Mouse (Mus musculus): ENCODE data around the gene Cd19. TPM values are rescaled to one million over a fixed set of nuclear protein-coding genes. Genes with fewer than 3 reads are reported as not detected.
"Not testable (repeated sequence)": the region's sequence is repeated elsewhere in the genome, so short reads cannot be mapped to it uniquely, and the experiment has no call there.

Gene Cd19
- polyA plus RNA-seq, 1 experiment from 2014 or later = not detected

DNA sequence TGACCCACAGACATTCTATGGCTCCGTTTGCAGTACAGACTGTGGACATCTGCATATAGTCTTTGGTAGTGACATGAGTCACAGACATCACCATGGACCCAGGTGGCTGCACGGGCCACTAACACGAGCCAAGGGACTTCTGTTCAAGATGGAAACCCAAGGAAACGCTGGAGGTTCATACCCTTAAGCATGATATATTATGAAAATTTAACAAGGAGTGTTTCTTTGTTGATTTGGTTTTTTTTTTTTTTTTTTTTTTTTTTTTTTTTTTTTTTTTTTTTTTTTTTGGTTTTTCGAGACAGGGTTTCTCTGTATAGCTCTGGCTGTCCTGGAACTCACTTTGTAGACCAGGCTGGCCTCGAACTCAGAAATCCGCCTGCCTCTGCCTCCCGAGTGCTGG, 12.2 kb downstream of the Cd19 start:
- H3K4me3 ChIP-seq; H3K4me1 ChIP-seq; H3K9me3 ChIP-seq; H3K4me2 ChIP-seq; H3K36me3 ChIP-seq; H3K27me3 ChIP-seq; ATAC-seq (ENCODE audit: borderline replicate concordance, extremely low read depth, low FRiP score, low TSS enrichment); H3K9ac ChIP-seq; H3K27ac ChIP-seq: not testable (repeated sequence)
- 66% methylated on average over 8 of the region's 8 CpGs for WGBS

DNA sequence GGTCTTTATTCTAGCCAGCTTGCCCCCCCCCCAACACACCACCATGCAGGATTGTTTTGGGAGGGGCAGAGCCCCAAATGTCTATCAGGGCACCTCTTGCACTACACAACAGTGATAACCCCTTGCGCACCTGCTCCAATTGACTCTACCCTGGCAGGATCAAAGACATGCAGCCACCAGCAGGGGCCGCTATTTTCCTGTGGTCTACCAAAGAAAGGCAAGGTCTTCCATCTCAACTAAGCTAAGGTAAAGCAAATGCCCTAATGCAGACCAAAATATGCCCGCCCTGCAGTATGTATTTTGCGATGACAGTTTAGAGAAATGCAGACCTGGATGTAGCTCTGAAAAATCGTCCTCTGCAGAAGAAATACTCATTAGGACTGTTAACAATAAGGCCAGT, 15.1 kb downstream of the Cd19 start:
- H3K4me3 ChIP-seq = no peak overlapping the region
- H3K9me3 ChIP-seq = no peaks in the 10 kb centered on the region
- H3K4me1 ChIP-seq = peaks cover 10% of the 10 kb centered on the region; the same call in 1 of the 2 replicates
- H3K9ac ChIP-seq = no peak overlapping the region
- H3K27ac ChIP-seq = no peak overlapping the region
- no peak overlapping the region for H3K4me2 ChIP-seq
- no peaks in the 10 kb centered on the region for H3K27me3 ChIP-seq
- 8% methylated on average over 5 of the region's 5 CpGs for WGBS
- no peaks in the 10 kb centered on the region for H3K36me3 ChIP-seq
- ATAC-seq (ENCODE audit: borderline replicate concordance, extremely low read depth, low FRiP score, low TSS enrichment) = no peak

- WGBS = 93% methylated on average over 4 of the region's 4 CpGs
- no peaks in the 10 kb centered on the region for H3K36me3 ChIP-seq
- no peak for ATAC-seq (ENCODE audit: borderline replicate concordance, extremely low read depth, low FRiP score, low TSS enrichment)
These were observed 16.9 kb downstream of the Cd19 start for GRCm38 (mm10) chr7:126397822-126398221.

DNA sequence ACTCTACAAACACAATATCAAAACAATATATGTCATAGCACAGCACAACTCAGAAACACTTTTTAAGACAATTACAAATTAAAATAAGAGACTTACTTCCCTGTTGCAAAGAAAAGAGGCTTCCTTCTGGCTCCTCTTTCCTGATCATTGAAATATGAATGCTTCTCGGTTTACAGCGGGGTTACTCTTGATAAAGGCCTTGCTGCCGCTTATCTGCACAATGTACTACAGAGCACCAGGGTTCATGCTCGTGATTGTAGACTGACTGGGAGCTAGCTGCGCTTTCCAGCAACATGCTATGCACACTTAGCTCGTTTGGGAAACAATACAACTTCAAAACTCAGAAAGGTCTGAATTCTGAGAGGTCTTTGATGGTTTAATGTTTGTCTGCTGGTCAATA, 17.5 kb downstream of the Cd19 start:
- Histone ChIP-seq H3K36me3 (no peaks in the 10 kb centered on the region), H3K4me3 (peak overlapping the region; percentile 73; the same call in 1 of the 2 replicates), H3K4me2 (peak overlapping the region; percentile 29; the same call in 1 of the 2 replicates), H3K27ac (no peak overlapping the region), H3K9me3 (no peaks in the 10 kb centered on the region), H3K4me1 (peaks cover 10% of the 10 kb centered on the region; the same call in 1 of the 2 replicates), H3K9ac (no peak overlapping the region), H3K27me3 (no peaks in the 10 kb centered on the region)
- WGBS = 47% methylated on average over 6 of the region's 6 CpGs
- no peak for ATAC-seq (ENCODE audit: borderline replicate concordance, extremely low read depth, low FRiP score, low TSS enrichment)

More at GRCm38 (mm10) chr7:126397822-126398221, 16.9 kb downstream of the Cd19 start:
- Histone ChIP-seq H3K27me3 (no peaks in the 10 kb centered on the region), H3K9ac (no peak overlapping the region), H3K4me3 (no peak overlapping the region), H3K4me2 (no peak overlapping the region), H3K9me3 (no peaks in the 10 kb centered on the region), H3K4me1 (peaks cover 10% of the 10 kb centered on the region; the same call in 1 of the 2 replicates), H3K27ac (no peak overlapping the region)

DNA sequence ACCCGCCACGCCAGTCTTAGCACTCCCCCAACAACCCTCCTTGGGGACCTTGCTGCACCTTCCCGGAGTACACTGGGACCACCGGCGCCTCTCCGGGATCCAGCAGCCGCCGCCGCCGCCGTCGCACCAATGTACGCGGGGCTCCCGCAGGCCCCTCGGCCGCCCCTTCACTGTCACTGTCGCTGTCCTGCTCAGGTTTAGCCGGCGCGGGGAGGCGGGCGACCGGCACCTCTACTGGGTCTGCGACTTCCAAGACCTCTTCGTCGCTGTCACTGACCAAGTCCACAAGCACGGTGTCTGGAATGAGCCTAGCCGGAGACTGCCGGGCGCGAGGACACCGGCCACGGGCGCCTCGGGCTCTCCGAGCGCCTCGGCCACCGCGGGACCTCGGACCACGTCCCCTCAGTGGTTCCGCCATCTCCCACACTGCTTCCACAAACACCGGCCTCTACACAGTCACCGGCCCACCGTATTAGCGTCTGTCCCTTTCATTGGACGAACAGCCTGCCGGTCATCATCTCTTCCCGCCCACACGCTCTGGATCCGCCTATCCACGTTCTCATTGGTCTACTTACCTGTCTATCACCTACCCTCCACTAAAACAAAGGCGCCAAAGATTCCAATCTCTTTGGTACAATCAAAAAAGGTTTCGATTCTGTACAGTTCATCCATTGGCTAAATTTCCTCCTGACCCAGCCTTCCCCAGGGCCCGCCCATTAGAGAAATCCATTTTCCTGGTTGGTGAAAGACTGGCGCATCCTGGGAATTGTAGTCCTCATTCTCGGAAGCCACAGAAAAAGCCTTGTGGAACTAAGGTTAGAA, 18.2 kb downstream of the Cd19 start, which contains the start of gene Nfatc2ip:
TSS of gene Nfatc2ip (minus strand) at position 440 of the 822 bp plus-strand sequence.
- H3K9ac ChIP-seq = peak within 1 kb of the TSS; percentile 71
- H3K36me3 ChIP-seq = no peaks in the 10 kb centered on the region
- peaks cover 10% of the 10 kb centered on the region; the same call in 1 of the 2 replicates for H3K4me1 ChIP-seq
- H3K27me3 ChIP-seq = no peaks in the 10 kb centered on the region
- H3K4me3 ChIP-seq = peak within 1 kb of the TSS; percentile 73
- peak within 1 kb of the TSS; percentile 78 for H3K4me2 ChIP-seq
- ATAC-seq (ENCODE audit: borderline replicate concordance, extremely low read depth, low FRiP score, low TSS enrichment) = peak; percentile 99
- under 1% methylated on average over 59 of the region's 59 CpGs for WGBS
- H3K27ac ChIP-seq = peak within 1 kb of the TSS; percentile 27; the same call in 1 of the 2 replicates
- no peaks in the 10 kb centered on the region for H3K9me3 ChIP-seq

- not testable (repeated sequence) for H3K9ac ChIP-seq; H3K9me3 ChIP-seq; H3K4me2 ChIP-seq; ATAC-seq (ENCODE audit: borderline replicate concordance, extremely low read depth, low FRiP score, low TSS enrichment); H3K27me3 ChIP-seq; H3K4me3 ChIP-seq; H3K4me1 ChIP-seq; H3K27ac ChIP-seq
- peaks cover 31% of the 10 kb centered on the region for H3K36me3 ChIP-seq
- 95% methylated on average over 7 of the region's 7 CpGs for WGBS
These were observed 22.4 kb downstream of the Cd19 start for GRCm38 (mm10) chr7:126392086-126392884.

DNA sequence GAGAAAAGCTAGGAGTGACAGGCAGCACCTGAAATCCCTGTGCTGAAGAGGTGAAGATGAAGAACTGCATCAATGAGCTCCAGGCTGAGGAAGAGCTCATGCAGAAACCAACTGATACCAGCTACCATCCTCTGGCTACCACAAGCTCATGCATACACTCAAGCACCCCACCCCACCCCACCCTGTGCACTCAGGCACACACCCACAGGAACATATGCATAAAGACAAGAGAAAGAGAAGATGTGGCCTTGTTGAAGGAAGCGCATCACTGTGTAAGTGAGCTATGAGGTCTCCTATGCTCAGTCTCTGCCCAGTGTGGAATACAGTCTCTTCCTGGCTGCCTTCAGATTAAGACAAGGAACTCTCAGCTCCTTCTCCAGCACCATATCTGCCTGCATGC, 26.5 kb downstream of the Cd19 start:
- no peaks in the 10 kb centered on the region for H3K9me3 ChIP-seq
- no peaks in the 10 kb centered on the region for H3K4me1 ChIP-seq
- H3K27ac ChIP-seq = no peak overlapping the region
- H3K36me3 ChIP-seq = peaks cover 56% of the 10 kb centered on the region
- no peak overlapping the region for H3K4me3 ChIP-seq
- WGBS = 100% methylated on average over 1 of the region's 1 CpGs
- H3K4me2 ChIP-seq = no peak overlapping the region
- no peak overlapping the region for H3K9ac ChIP-seq
- no peak for ATAC-seq (ENCODE audit: borderline replicate concordance, extremely low read depth, low FRiP score, low TSS enrichment)
- H3K27me3 ChIP-seq = no peaks in the 10 kb centered on the region

GRCm38 (mm10) chr7:126383565-126383964, 31.1 kb downstream of the Cd19 start:
- 82% methylated on average over 5 of the region's 5 CpGs for WGBS
- no peak for ATAC-seq (ENCODE audit: borderline replicate concordance, extremely low read depth, low FRiP score, low TSS enrichment)
- no peaks in the 10 kb centered on the region for H3K27me3 ChIP-seq

DNA sequence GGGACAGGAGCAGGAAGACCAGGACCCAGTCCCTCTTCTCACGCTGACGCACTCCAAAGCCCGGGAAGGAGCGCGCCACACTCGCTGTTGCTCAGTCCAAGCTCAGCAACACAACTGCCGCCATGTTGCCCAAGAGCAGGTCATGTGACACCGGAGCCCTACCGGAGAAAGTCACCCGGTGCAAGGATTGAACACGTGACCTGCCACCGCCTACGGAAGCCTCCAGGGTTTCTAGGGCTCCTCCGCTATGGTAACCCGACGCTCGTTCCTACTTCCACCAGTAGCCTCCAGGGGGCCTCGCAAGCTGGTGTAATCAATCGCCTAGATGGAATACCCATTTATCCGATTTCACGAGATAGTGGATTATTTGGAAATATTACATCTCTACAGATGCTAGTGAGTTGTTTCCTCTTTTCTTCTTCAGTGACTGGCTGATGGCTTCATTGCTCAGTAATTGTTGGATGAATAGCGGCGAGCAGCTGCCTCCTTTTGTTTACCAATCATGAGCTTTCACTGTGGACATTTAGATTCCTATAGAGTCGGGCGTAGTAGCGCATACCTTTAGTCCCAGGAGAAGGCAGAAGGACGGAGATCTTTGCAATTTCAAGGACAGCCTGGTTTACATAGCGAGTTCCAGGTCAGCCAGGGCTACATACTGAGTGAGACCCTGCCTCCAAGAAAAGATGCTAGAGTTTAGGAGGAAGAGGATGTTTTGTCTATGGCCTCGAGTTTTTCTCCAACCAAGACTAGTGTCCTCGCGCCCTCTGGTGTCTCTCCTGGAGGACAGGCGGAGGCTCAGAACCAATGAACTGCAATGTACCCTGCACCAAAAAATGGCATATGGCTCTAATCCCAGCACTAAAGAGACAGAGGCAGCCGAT, 37.2 kb downstream of the Cd19 start, which contains the start of gene Spns1:
TSS of gene Spns1 (minus strand) at position 173 of the 881 bp plus-strand sequence.
- H3K4me1 ChIP-seq = peaks cover 20% of the 10 kb centered on the region
- under 1% methylated on average over 33 of the region's 33 CpGs for WGBS
- H3K4me2 ChIP-seq = peak within 1 kb of the TSS; percentile 92
- peak within 1 kb of the TSS; percentile 56 for H3K4me3 ChIP-seq
- ATAC-seq (ENCODE audit: borderline replicate concordance, extremely low read depth, low FRiP score, low TSS enrichment) = peak; percentile 97
- no peaks in the 10 kb centered on the region for H3K27me3 ChIP-seq
- peak within 1 kb of the TSS; percentile 61; the same call in 1 of the 2 replicates for H3K27ac ChIP-seq
- H3K9me3 ChIP-seq = no peaks in the 10 kb centered on the region
- H3K36me3 ChIP-seq = peaks cover 8% of the 10 kb centered on the region; the same call in 1 of the 2 replicates
- peak within 1 kb of the TSS; percentile 62 for H3K9ac ChIP-seq

More at GRCm38 (mm10) chr7:126383565-126383964, 31.1 kb downstream of the Cd19 start:
- no peak overlapping the region for H3K27ac ChIP-seq
- H3K4me2 ChIP-seq = no peak overlapping the region
- H3K9ac ChIP-seq = no peak overlapping the region
- H3K4me1 ChIP-seq = 0 out of 2 replicates have a peak, but pooled peaks cover under 1% of the 10 kb centered on the region
- H3K36me3 ChIP-seq = peaks cover 31% of the 10 kb centered on the region
- no peaks in the 10 kb centered on the region for H3K9me3 ChIP-seq
- H3K4me3 ChIP-seq = no peak overlapping the region

- Histone ChIP-seq H3K4me3 (peak overlapping the region; percentile 56), H3K27ac (no peak overlapping the region), H3K27me3 (no peaks in the 10 kb centered on the region), H3K36me3 (peaks cover 15% of the 10 kb centered on the region; the same call in 1 of the 2 replicates), H3K9ac (peak overlapping the region; percentile 62), H3K9me3 (no peaks in the 10 kb centered on the region), H3K4me2 (peak overlapping the region; percentile 92), H3K4me1 (peaks cover 20% of the 10 kb centered on the region)
- WGBS = under 1% methylated on average over 27 of the region's 27 CpGs
- peak; percentile 5; the same call in 1 of the 2 replicates for ATAC-seq (ENCODE audit: borderline replicate concordance, extremely low read depth, low FRiP score, low TSS enrichment)
These were observed 37.8 kb downstream of the Cd19 start for GRCm38 (mm10) chr7:126376903-126377277.

DNA sequence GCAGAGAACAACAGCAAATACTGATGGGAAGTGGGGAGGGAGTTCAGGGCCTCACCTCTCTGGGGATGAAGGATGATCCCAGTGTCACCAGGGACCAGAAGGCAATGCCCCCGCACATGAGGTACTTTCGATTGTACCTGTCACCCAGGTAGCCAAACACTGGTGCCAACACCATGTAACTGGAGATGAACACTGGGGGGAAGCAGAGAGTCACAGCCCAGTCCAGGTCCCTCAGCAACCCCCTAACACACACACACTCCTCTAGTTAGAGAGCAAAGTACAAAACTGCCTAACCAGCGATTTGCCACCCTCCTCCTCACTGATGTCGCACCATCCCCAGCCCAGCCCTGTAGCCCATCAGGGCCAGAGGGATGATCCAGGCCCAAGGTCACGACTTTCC, 39.7 kb downstream of the Cd19 start:
- Histone ChIP-seq H3K27ac (no peak overlapping the region), H3K4me1 (peaks cover 20% of the 10 kb centered on the region), H3K36me3 (peaks cover 25% of the 10 kb centered on the region), H3K4me3 (no peak overlapping the region), H3K27me3 (no peaks in the 10 kb centered on the region), H3K9ac (no peak overlapping the region), H3K9me3 (no peaks in the 10 kb centered on the region), H3K4me2 (no peak overlapping the region)
- no peak for ATAC-seq (ENCODE audit: borderline replicate concordance, extremely low read depth, low FRiP score, low TSS enrichment)
- 72% methylated on average over 5 of the region's 5 CpGs for WGBS

Measured in lung, embryonic 15.5 days (tissue).